Mouse (Mus musculus): ENCODE data around the gene Cep95. TPM values are rescaled to one million over a fixed set of nuclear protein-coding genes. Genes with fewer than 3 reads are reported as not detected.

Gene Cep95
- polyA plus RNA-seq, 1 experiment from 2014 or later, result 19.4 TPM

DNA sequence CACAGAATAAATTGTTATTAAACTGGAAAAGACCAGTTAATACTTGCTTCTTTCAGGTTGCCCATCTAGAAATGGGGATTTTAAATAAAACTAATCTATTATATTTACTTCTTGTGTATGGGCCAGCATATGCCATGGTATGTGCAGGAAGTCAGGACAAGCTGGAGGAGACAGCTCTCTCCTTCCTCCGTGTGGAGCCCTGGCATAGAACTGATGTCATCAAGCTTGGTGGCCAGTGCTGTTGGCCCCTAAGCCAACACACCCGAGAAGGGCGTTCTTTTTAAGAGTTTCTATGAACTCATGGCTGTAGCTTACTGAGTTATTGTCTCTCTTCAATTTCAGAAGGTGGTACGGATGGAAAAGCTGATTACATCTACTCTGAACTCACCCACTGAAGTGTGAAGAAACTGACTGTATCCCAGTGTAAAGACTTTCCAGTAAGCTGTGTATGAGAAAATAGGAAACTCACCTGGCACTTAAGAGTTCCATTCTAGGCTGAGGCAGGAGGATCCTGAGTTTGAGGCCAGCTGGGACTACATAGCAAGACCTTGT lies 22.4 kb upstream of the Cep95 start:
- Histone ChIP-seq H3K4me1 (replicated peaks; ENCODE audit: control insufficient read depth, insufficient read depth, low read length) (peaks cover 13% of the 10 kb centered on the region), H3K36me3 (ENCODE audit: control insufficient read depth, insufficient read depth, low read length) (peaks cover 61% of the 10 kb centered on the region), H3K9me3 (ENCODE audit: control insufficient read depth, low read length) (peaks cover 4% of the 10 kb centered on the region; the same call in 1 of the 2 replicates), H3K27me3 (replicated peaks; ENCODE audit: control insufficient read depth, insufficient read depth, low read length) (no peaks in the 10 kb centered on the region), H3K4me3 (ENCODE audit: low read depth, low read length) (no peak overlapping the region), H3K9ac (ENCODE audit: low read length) (no peak overlapping the region), H3K27ac (ENCODE audit: low read depth) (no peak overlapping the region), H3K4me2 (ENCODE audit: low read length) (no peak overlapping the region)
- 95% methylated on average over 4 of the region's 4 CpGs for WGBS
- DNase-seq (ENCODE audit: low spot score), result peak; percentile 43
- no peak for ATAC-seq (replicated peaks; ENCODE audit: low FRiP score, low TSS enrichment, low read depth)

DNA sequence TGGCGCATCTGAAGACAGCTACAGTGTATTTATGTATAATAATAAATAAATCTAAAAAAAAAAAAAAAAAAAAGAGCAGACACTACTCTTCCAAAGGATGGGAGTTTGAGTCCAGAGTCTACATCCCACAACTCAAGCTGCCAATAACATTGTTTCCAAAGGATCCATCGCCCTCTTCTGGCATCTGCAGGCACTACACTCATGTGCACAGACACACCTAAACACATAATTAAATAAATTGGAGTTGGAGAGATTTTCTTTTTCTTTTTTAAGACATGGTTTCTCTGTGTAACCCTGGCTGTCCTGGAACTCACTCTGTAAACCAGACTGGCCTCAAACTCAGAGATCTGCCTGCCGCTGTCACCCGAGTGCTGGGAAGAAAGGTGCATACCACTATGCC lies 21.5 kb upstream of the Cep95 start:
- Histone ChIP-seq H3K27me3 (replicated peaks; ENCODE audit: control insufficient read depth, insufficient read depth, low read length) (no peaks in the 10 kb centered on the region), H3K9me3 (ENCODE audit: control insufficient read depth, low read length) (peaks cover 4% of the 10 kb centered on the region; the same call in 1 of the 2 replicates), H3K4me2 (ENCODE audit: low read length) (no peak overlapping the region), H3K36me3 (ENCODE audit: control insufficient read depth, insufficient read depth, low read length) (peaks cover 68% of the 10 kb centered on the region), H3K9ac (ENCODE audit: low read length) (no peak overlapping the region), H3K4me3 (ENCODE audit: low read depth, low read length) (no peak overlapping the region), H3K4me1 (replicated peaks; ENCODE audit: control insufficient read depth, insufficient read depth, low read length) (peaks cover 7% of the 10 kb centered on the region), H3K27ac (ENCODE audit: low read depth) (no peak overlapping the region)
- no peak for ATAC-seq (replicated peaks; ENCODE audit: low FRiP score, low TSS enrichment, low read depth)
- WGBS, result 95% methylated on average over 4 of the region's 4 CpGs
- peak; percentile 53 for DNase-seq (ENCODE audit: low spot score)

DNA sequence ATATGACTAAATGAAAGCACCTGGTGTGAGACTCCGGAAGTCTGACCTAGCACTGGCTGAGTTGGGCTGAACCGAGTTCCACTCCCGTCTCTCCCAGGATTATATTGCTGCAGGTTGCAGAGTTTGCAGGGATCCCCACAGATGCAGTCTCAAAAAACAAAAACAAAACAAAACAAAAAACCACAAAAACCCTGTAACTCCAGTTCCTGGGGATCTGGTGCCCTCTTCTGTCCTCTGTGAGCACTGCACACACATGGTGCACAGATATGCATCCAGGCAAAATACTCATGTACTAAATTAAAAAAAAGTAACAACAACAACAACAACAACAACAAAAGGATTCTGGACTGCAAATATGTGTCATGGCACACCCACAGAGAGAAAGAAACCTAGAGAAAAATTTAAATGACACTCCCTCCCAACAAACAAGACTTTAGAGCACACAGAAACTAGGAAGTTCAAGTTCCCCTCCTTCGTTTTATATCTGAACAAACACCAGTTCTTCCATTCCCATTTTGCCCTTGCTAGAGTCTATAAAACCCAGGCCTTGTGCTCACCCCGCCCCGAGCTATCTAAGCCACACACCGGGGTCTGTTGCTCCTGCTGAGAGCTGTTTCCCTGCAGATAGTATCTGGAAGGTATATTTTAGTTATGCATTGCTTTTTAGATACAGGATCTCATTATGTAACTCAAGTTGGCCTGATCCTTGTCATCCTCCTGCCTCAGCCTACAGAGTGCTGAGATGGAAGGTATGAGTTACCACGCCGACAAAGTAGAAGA lies 18.7 kb upstream of the Cep95 start:
- WGBS, result 91% methylated on average over 9 of the region's 9 CpGs
- H3K4me1 ChIP-seq (replicated peaks; ENCODE audit: control insufficient read depth, insufficient read depth, low read length), result no peaks in the 10 kb centered on the region
- H3K36me3 ChIP-seq (ENCODE audit: control insufficient read depth, insufficient read depth, low read length), result peaks cover 93% of the 10 kb centered on the region
- H3K9me3 ChIP-seq (ENCODE audit: control insufficient read depth, low read length), result peaks cover 4% of the 10 kb centered on the region; the same call in 1 of the 2 replicates
- DNase-seq (ENCODE audit: low spot score) (peak; percentile 52), ATAC-seq (replicated peaks; ENCODE audit: low FRiP score, low TSS enrichment, low read depth) (no peak)
- no peak overlapping the region for H3K4me3 ChIP-seq (ENCODE audit: low read depth, low read length)
- H3K27ac ChIP-seq (ENCODE audit: low read depth), result no peak overlapping the region
- no peak overlapping the region for H3K9ac ChIP-seq (ENCODE audit: low read length)
- no peak overlapping the region for H3K4me2 ChIP-seq (ENCODE audit: low read length)
- no peaks in the 10 kb centered on the region for H3K27me3 ChIP-seq (replicated peaks; ENCODE audit: control insufficient read depth, insufficient read depth, low read length)

DNA sequence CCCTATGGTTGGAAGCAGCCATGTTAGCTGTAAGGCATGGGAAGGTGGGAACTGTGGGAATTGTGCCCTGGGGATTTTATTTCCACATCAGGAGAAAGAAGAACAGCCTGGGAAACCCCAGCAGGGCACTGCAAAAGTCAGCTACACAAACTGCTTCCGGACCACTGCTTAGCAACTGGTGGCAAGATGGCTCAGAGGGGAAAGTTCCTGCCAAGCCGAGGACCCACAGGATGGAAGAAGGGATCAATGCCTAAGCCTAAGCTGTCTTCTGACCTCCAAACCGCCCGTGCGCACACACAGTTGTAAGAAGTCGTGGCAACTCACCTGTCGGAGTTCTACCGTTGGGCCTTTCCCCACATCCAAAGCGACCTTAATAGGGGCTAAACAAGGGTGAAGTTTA lies 16.0 kb upstream of the Cep95 start:
- H3K27me3 ChIP-seq (replicated peaks; ENCODE audit: control insufficient read depth, insufficient read depth, low read length), result no peaks in the 10 kb centered on the region
- H3K4me1 ChIP-seq (replicated peaks; ENCODE audit: control insufficient read depth, insufficient read depth, low read length), result peaks cover 8% of the 10 kb centered on the region
- no peak overlapping the region for H3K9ac ChIP-seq (ENCODE audit: low read length)
- H3K36me3 ChIP-seq (ENCODE audit: control insufficient read depth, insufficient read depth, low read length), result peaks cover 80% of the 10 kb centered on the region
- 92% methylated on average over 9 of the region's 9 CpGs for WGBS
- H3K4me2 ChIP-seq (ENCODE audit: low read length), result no peak overlapping the region
- DNase-seq (ENCODE audit: low spot score), result no peak
- no peaks in the 10 kb centered on the region for H3K9me3 ChIP-seq (ENCODE audit: control insufficient read depth, low read length)
- no peak overlapping the region for H3K27ac ChIP-seq (ENCODE audit: low read depth)
- ATAC-seq (replicated peaks; ENCODE audit: low FRiP score, low TSS enrichment, low read depth), result no peak
- no peak overlapping the region for H3K4me3 ChIP-seq (ENCODE audit: low read depth, low read length)

DNA sequence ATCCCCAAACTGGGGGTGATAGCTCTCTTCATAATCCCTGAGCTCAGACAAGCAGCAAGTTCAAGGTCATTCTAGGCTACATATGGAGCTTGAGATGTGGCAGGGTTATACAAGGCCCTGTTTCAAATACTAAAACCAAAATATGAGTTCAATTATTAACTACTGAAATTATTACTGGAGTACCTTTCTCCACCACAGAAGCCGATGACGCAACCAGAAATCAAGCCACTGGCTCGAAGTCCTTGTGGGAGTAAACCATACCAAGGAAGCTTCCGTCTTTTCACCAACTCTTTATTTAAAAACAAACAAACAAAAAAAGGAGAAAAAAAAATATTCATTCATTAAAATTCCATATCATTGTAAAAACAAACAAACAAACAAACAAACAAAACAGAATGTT lies 12.1 kb upstream of the Cep95 start:
- Histone ChIP-seq H3K4me1 (replicated peaks; ENCODE audit: control insufficient read depth, insufficient read depth, low read length) (peaks cover 10% of the 10 kb centered on the region), H3K4me2 (ENCODE audit: low read length) (no peak overlapping the region), H3K9ac (ENCODE audit: low read length) (no peak overlapping the region), H3K27me3 (replicated peaks; ENCODE audit: control insufficient read depth, insufficient read depth, low read length) (no peaks in the 10 kb centered on the region), H3K9me3 (ENCODE audit: control insufficient read depth, low read length) (no peaks in the 10 kb centered on the region), H3K27ac (ENCODE audit: low read depth) (no peak overlapping the region), H3K36me3 (ENCODE audit: control insufficient read depth, insufficient read depth, low read length) (peaks cover 66% of the 10 kb centered on the region), H3K4me3 (ENCODE audit: low read depth, low read length) (no peak overlapping the region)
- WGBS, result 93% methylated on average over 4 of the region's 4 CpGs
- DNase-seq (ENCODE audit: low spot score) (no peak), ATAC-seq (replicated peaks; ENCODE audit: low FRiP score, low TSS enrichment, low read depth) (no peak)

DNA sequence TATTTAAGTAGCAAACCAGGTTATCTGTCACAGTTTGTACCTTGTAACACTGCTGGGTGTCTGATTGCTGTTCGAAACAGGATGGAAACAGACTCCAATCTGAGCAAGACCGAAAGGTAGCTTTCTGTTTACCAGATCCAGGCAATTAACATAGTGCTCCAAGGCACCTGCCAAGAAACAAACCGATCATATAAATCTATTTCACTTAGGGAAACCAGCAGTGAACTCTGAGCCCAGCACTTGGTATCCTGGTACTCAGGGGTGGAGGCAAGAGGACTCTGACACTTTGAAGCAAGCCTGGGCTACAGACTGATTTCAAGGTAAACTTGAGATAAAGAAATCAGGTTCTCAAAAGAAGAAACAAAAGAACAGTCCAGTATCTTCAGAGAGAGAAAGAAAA lies 11.7 kb upstream of the Cep95 start:
- ATAC-seq (replicated peaks; ENCODE audit: low FRiP score, low TSS enrichment, low read depth) (no peak), DNase-seq (ENCODE audit: low spot score) (no peak)
- no peak overlapping the region for H3K4me2 ChIP-seq (ENCODE audit: low read length)
- H3K4me3 ChIP-seq (ENCODE audit: low read depth, low read length), result no peak overlapping the region
- no peaks in the 10 kb centered on the region for H3K27me3 ChIP-seq (replicated peaks; ENCODE audit: control insufficient read depth, insufficient read depth, low read length)
- WGBS, result 84% methylated on average over 3 of the region's 3 CpGs
- H3K9me3 ChIP-seq (ENCODE audit: control insufficient read depth, low read length), result no peaks in the 10 kb centered on the region
- peaks cover 10% of the 10 kb centered on the region for H3K4me1 ChIP-seq (replicated peaks; ENCODE audit: control insufficient read depth, insufficient read depth, low read length)
- no peak overlapping the region for H3K27ac ChIP-seq (ENCODE audit: low read depth)
- peaks cover 66% of the 10 kb centered on the region for H3K36me3 ChIP-seq (ENCODE audit: control insufficient read depth, insufficient read depth, low read length)
- H3K9ac ChIP-seq (ENCODE audit: low read length), result no peak overlapping the region

DNA sequence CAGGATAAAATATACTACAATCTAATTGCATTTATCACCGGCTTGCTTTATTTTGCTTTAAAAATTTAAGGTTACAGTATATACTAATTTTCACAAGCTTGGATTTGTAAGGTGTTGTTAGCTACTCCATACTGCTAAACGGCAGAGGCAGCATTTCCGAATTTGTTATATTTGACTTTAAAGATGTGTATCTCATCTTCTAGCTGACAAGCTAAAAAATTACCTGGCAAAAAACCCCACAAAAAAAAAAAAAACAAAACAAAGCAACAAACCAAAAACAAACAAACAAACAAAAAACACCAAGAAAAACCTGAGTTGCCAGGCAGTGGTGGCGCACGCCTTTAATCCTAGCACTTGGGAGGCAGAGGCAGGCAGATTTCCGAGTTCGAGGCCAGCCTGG lies 10.9 kb upstream of the Cep95 start:
- H3K4me1 ChIP-seq (replicated peaks; ENCODE audit: control insufficient read depth, insufficient read depth, low read length), result peaks cover 10% of the 10 kb centered on the region
- H3K4me3 ChIP-seq (ENCODE audit: low read depth, low read length), result peak overlapping the region; percentile 74; the same call in 1 of the 2 replicates
- no peak overlapping the region for H3K27ac ChIP-seq (ENCODE audit: low read depth)
- ATAC-seq (replicated peaks; ENCODE audit: low FRiP score, low TSS enrichment, low read depth) (no peak), DNase-seq (ENCODE audit: low spot score) (no peak)
- H3K36me3 ChIP-seq (ENCODE audit: control insufficient read depth, insufficient read depth, low read length), result peaks cover 66% of the 10 kb centered on the region
- H3K4me2 ChIP-seq (ENCODE audit: low read length), result peak overlapping the region; percentile 68
- 92% methylated on average over 7 of the region's 7 CpGs for WGBS
- no peaks in the 10 kb centered on the region for H3K9me3 ChIP-seq (ENCODE audit: control insufficient read depth, low read length)
- H3K9ac ChIP-seq (ENCODE audit: low read length), result no peak overlapping the region; the same call in 1 of the 2 replicates
- no peaks in the 10 kb centered on the region for H3K27me3 ChIP-seq (replicated peaks; ENCODE audit: control insufficient read depth, insufficient read depth, low read length)

DNA sequence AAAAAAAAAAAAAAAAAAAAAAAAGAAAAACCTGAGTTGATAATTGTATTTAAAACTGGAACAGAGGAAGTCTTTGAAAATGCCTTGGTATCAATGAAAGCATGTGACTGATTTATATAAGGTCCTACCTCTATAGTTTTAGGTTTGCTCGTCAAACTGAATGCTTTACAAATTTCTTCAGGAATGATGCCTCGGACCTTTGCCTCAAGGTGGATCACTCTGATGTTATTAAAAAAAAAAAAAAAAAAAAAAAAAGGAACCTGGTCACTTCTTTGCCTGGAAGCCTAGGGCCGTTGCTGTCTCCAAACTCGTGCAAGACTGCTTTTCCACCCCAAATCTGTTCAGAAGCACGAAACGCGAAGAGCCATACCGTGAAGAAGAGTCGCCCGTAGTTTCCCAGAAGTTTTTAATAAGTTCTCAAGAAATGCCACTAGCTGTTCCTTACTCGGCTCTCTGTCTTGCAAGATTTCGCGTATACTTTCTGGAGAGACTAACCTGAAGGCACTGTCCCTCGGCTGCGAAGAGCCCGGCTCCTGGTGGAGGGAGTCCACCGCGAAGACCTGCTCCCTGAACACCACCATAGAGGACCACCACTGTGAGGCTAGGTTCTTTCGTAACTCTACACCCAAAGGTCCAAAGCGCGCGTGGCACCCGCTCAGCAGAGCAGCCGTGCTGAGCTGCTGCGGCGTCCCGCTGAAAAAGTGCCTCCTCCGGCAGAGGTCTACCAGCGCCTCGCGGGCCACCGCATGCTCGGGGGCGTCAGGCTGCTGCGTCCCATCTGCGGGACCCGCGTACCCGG lies 10.3 kb upstream of the Cep95 start:
- peak overlapping the region; percentile 68 for H3K4me2 ChIP-seq (ENCODE audit: low read length)
- H3K4me3 ChIP-seq (ENCODE audit: low read depth, low read length), result peak overlapping the region; percentile 74
- ATAC-seq (replicated peaks; ENCODE audit: low FRiP score, low TSS enrichment, low read depth), result peak; percentile 70
- H3K27me3 ChIP-seq (replicated peaks; ENCODE audit: control insufficient read depth, insufficient read depth, low read length), result no peaks in the 10 kb centered on the region
- no peak for DNase-seq (ENCODE audit: low spot score)
- peak overlapping the region; percentile 89 for H3K9ac ChIP-seq (ENCODE audit: low read length)
- peaks cover 66% of the 10 kb centered on the region for H3K36me3 ChIP-seq (ENCODE audit: control insufficient read depth, insufficient read depth, low read length)
- 2% methylated on average over 39 of the region's 39 CpGs for WGBS
- H3K9me3 ChIP-seq (ENCODE audit: control insufficient read depth, low read length), result no peaks in the 10 kb centered on the region
- H3K4me1 ChIP-seq (replicated peaks; ENCODE audit: control insufficient read depth, insufficient read depth, low read length), result peaks cover 10% of the 10 kb centered on the region
- peak overlapping the region; percentile 95 for H3K27ac ChIP-seq (ENCODE audit: low read depth)
